Mouse (Mus musculus): ENCODE data around the gene Frmd4b. TPM values are rescaled to one million over a fixed set of nuclear protein-coding genes. Genes with fewer than 3 reads are reported as not detected.

Frmd4b gene
- total and polyA plus RNA-seq, 3 experiments, result 0.13 to 0.70 (median 0.13) TPM

- Histone ChIP-seq H3K9ac (ENCODE audit: insufficient read depth, low read depth) (no peak overlapping the region), H3K27ac (ENCODE audit: insufficient read depth, low read depth) (no peak overlapping the region), H3K27me3 (replicated peaks) (no peaks in the 10 kb centered on the region), H3K9me3 (replicated peaks; ENCODE audit: low read length) (no peaks in the 10 kb centered on the region), H3K36me3 (replicated peaks in 1 of 2; ENCODE audit: control insufficient read depth in 1 of 2, insufficient read depth in 1 of 2, low read length in 1 of 2) (no peaks in the 10 kb centered on the region), H3K4me3 (replicated peaks in 1 of 3; ENCODE audit: low read depth in 2 of 3, low read length in 2 of 3, poor library complexity in 1 of 3) (no peak overlapping the region), H3K79me2 (replicated peaks; ENCODE audit: control insufficient read depth, extremely low read depth, insufficient read depth, poor library complexity, severe bottlenecking) (no peaks in the 10 kb centered on the region), H3K4me1 (ENCODE audit: control insufficient read depth in 1 of 2, insufficient read depth in 2 of 2) (peaks cover 6 to 23% of the 10 kb centered on the region in 2 experiments; a peak in 3 of 4 replicates), H3K4me2 (ENCODE audit: insufficient read depth, low read depth, poor library complexity, severe bottlenecking) (no peak overlapping the region)
- TF ChIP-seq MYC (IDR thresholded peaks at IDR 0.05; ENCODE audit: low read depth, low read length) (no peak), RAD21 (IDR thresholded peaks at IDR 0.05; ENCODE audit: low read depth, low read length) (no peak), RCOR1 (conservative IDR thresholded peaks at IDR 0.05; ENCODE audit: low read depth, low read length) (no peak), IRF4 (IDR thresholded peaks at IDR 0.05; ENCODE audit: low read depth, low read length) (no peak), PAX5 (IDR thresholded peaks at IDR 0.05; ENCODE audit: low read length) (no peak), ETS1 (conservative IDR thresholded peaks at IDR 0.05; ENCODE audit: low read depth, low read length) (no peak), CHD2 (IDR thresholded peaks at IDR 0.05; ENCODE audit: low read length) (no peak), JUND (conservative IDR thresholded peaks at IDR 0.05; ENCODE audit: low read depth, low read length) (no peak), HCFC1 (IDR thresholded peaks at IDR 0.05; ENCODE audit: low read depth, low read length) (no peak), GABPA (IDR thresholded peaks at IDR 0.05; ENCODE audit: insufficient replicate concordance, low read depth, low read length) (no peak)
- dilution Hi-C loops (cut with MboI; ENCODE audit: extremely low pct_ligation_motif_present, extremely low pct_unique_long_range_greater_than_20kb, low sequenced_read_pairs), result no loop called here
- no peak for DNase-seq (ENCODE audit: extremely low read depth)
- in situ Hi-C loops (cut with MboI; ENCODE audit: low pct_ligation_motif_present, low pct_unique_long_range_greater_than_20kb, low sequenced_read_pairs), result no loop called here
Measured at GRCm38 (mm10) chr6:97519553-97519952, 97.8 kb downstream of the Frmd4b start.

GRCm38 (mm10) chr6:97518467-97518866 is 98.9 kb downstream of the Frmd4b start:
- DNase-seq (ENCODE audit: extremely low read depth), result no peak
- TF ChIP-seq MEF2A (IDR thresholded peaks at IDR 0.05; ENCODE audit: borderline replicate concordance, low read depth, low read length), result no peak
- TF ChIP-seq E2F4 (IDR thresholded peaks at IDR 0.05; ENCODE audit: insufficient replicate concordance, low read depth, low read length), result no peak
- no peak for TF ChIP-seq USF2 (conservative IDR thresholded peaks at IDR 0.05; ENCODE audit: low read depth, low read length)
- TF ChIP-seq UBTF (IDR thresholded peaks at IDR 0.05; ENCODE audit: low read depth, low read length), result no peak
- no peak for TF ChIP-seq USF1 (IDR thresholded peaks at IDR 0.05; ENCODE audit: low read depth, low read length)
- no peak for TF ChIP-seq ZKSCAN1 (IDR thresholded peaks at IDR 0.05; ENCODE audit: borderline replicate concordance, low read depth, low read length)
- no peak for TF ChIP-seq KAT2A (IDR thresholded peaks at IDR 0.05; ENCODE audit: insufficient replicate concordance, low read length)
- TF ChIP-seq NRF1 (IDR thresholded peaks at IDR 0.05; ENCODE audit: low read depth, low read length), result no peak
- TF ChIP-seq ZC3H11A (IDR thresholded peaks at IDR 0.05; ENCODE audit: low read depth, low read length), result no peak
- TF ChIP-seq RCOR1 (conservative IDR thresholded peaks at IDR 0.05; ENCODE audit: low read depth, low read length), result no peak
- no peak for TF ChIP-seq CHD2 (IDR thresholded peaks at IDR 0.05; ENCODE audit: low read length)
- no peak for TF ChIP-seq PAX5 (IDR thresholded peaks at IDR 0.05; ENCODE audit: low read length)
- TF ChIP-seq TBP (conservative IDR thresholded peaks at IDR 0.05; ENCODE audit: low read depth, low read length), result no peak
- no peaks in the 10 kb centered on the region for H3K79me2 ChIP-seq (replicated peaks; ENCODE audit: control insufficient read depth, extremely low read depth, insufficient read depth, poor library complexity, severe bottlenecking)
- H3K36me3 ChIP-seq (replicated peaks in 1 of 2; ENCODE audit: control insufficient read depth in 1 of 2, insufficient read depth in 1 of 2, low read length in 1 of 2), result no peaks in the 10 kb centered on the region
- H3K9me3 ChIP-seq (replicated peaks; ENCODE audit: low read length), result no peaks in the 10 kb centered on the region
- H3K27ac ChIP-seq (ENCODE audit: insufficient read depth, low read depth), result no peak overlapping the region
- H3K4me3 ChIP-seq (replicated peaks in 1 of 3; ENCODE audit: low read depth in 2 of 3, low read length in 2 of 3, poor library complexity in 1 of 3), result no peak overlapping the region
- no peaks in the 10 kb centered on the region for H3K27me3 ChIP-seq (replicated peaks)
- H3K4me1 ChIP-seq (ENCODE audit: control insufficient read depth in 1 of 2, insufficient read depth in 2 of 2), result peaks cover 6 to 23% of the 10 kb centered on the region in 2 experiments; a peak in 3 of 4 replicates
- no peak overlapping the region for H3K9ac ChIP-seq (ENCODE audit: insufficient read depth, low read depth)
- in situ Hi-C loops (cut with MboI; ENCODE audit: low pct_ligation_motif_present, low pct_unique_long_range_greater_than_20kb, low sequenced_read_pairs) (no loop called here), dilution Hi-C loops (cut with MboI; ENCODE audit: extremely low pct_ligation_motif_present, extremely low pct_unique_long_range_greater_than_20kb, low sequenced_read_pairs) (no loop called here)
- H3K4me2 ChIP-seq (ENCODE audit: insufficient read depth, low read depth, poor library complexity, severe bottlenecking), result no peak overlapping the region

All from CH12.LX (cell line).